Mouse (Mus musculus) CH12.LX (cell line): ENCODE measurements around the gene Mrpl20.

Source experiments
- CHD2 ChIP-seq: IDR thresholded peaks from 2 replicates; pipeline ENCODE4 v1.6.1; 2011; ENCODE audit warnings: low read length, improper control_type of control experiment
- CTCF ChIP-seq, 2 experiments: IDR thresholded peaks in 1 of 2; conservative IDR thresholded peaks in 1 of 2; 2 replicates each; pipeline ENCODE4 v1.5.1; 2011 to 2012; ENCODE audit warnings: low read depth in 2 of 2, low read length in 2 of 2, improper control_type of control experiment in 1 of 2, inconsistent platforms in 1 of 2, mild to moderate bottlenecking in 1 of 2, moderate library complexity in 1 of 2
- EP300 ChIP-seq: IDR thresholded peaks from 2 replicates; pipeline ENCODE4 v1.6.1; 2011; ENCODE audit warnings: low read length, improper control_type of control experiment
- ETS1 ChIP-seq: conservative IDR thresholded peaks from 2 replicates; pipeline ENCODE4 v1.6.1; 2012; ENCODE audit warnings: low read depth, mild to moderate bottlenecking, inconsistent platforms, low read length, improper control_type of control experiment, moderate library complexity
- JUN ChIP-seq: IDR thresholded peaks from 2 replicates; pipeline ENCODE4 v1.6.1; 2011; ENCODE audit warnings: low read depth, mild to moderate bottlenecking, low read length, improper control_type of control experiment, moderate library complexity; ENCODE audit not compliant: insufficient read depth
- JUND ChIP-seq: conservative IDR thresholded peaks from 2 replicates; pipeline ENCODE4 v1.6.1; 2011; ENCODE audit warnings: low read depth, low read length, improper control_type of control experiment
- MAX ChIP-seq: IDR thresholded peaks from 2 replicates; pipeline ENCODE4 v1.6.1; 2011; ENCODE audit warnings: low read length, improper control_type of control experiment
- MAZ ChIP-seq: IDR thresholded peaks from 2 replicates; pipeline ENCODE4 v1.6.1; 2012; ENCODE audit warnings: low read depth, mild to moderate bottlenecking, inconsistent platforms, low read length, improper control_type of control experiment, moderate library complexity
- NELFE ChIP-seq: IDR thresholded peaks from 2 replicates; pipeline ENCODE4 v1.6.1; 2011; ENCODE audit warnings: low read depth, low read length, improper control_type of control experiment
- POLR2AphosphoS2 ChIP-seq: IDR thresholded peaks from 2 replicates; pipeline ENCODE4 v1.6.1; 2011; ENCODE audit warnings: low read depth, low read length, improper control_type of control experiment
- SMC3 ChIP-seq: IDR thresholded peaks from 2 replicates; pipeline ENCODE4 v1.6.1; 2011; ENCODE audit warnings: low read depth, low read length, improper control_type of control experiment
- ZMIZ1 ChIP-seq: IDR thresholded peaks from 2 replicates; pipeline ENCODE4 v1.6.1; 2012; ENCODE audit warnings: low read depth, mild to moderate bottlenecking, inconsistent platforms, low read length, improper control_type of control experiment
- ZNF384 ChIP-seq: IDR thresholded peaks from 2 replicates; pipeline ENCODE4 v1.6.1; 2012; ENCODE audit warnings: low read depth, low read length, improper control_type of control experiment, inconsistent platforms

- TF ChIP-seq ZNF384 (no peak), NELFE (no peak), POLR2AphosphoS2 (no peak), JUND (no peak), CHD2 (no peak), MAZ (no peak), MAX (no peak), CTCF (conservative IDR thresholded peaks at IDR 0.05 in 1 of 2, IDR thresholded peaks at IDR 0.05 in 1 of 2; ENCODE audit: low read depth in 2 of 2, low read length in 2 of 2) (no peak), ETS1 (no peak), EP300 (no peak), JUN (no peak), SMC3 (no peak), ZMIZ1 (no peak)
These were observed 29.6 kb downstream of the Mrpl20 start for GRCm38 (mm10) chr4:155832321-155832720.
